Mouse (Mus musculus): ENCODE measurements around the gene Celsr1. TPM values are rescaled to one million over a fixed set of nuclear protein-coding genes. Genes with fewer than 3 reads are reported as not detected.

Celsr1 gene
- total RNA-seq, 2 experiments from 2014 or later = 3.1 to 3.9 TPM

- no peak for DNase-seq (ENCODE audit: low spot score in 2 of 2)
- intact Hi-C loops (cut with DNase I) = no loop called here
Measured at GRCm38 (mm10) chr15:86050170-86050743, 16.7 kb upstream of the Celsr1 start.

- intact Hi-C loops (cut with DNase I) = no loop called here
- DNase-seq (ENCODE audit: low spot score in 2 of 2) = no peak
Measured at GRCm38 (mm10) chr15:86049510-86049909, 15.9 kb upstream of the Celsr1 start.

GRCm38 (mm10) chr15:86042364-86042763 is 8.8 kb upstream of the Celsr1 start:
- intact Hi-C loops (cut with DNase I) = no loop called here
- DNase-seq (ENCODE audit: low spot score in 2 of 2) = no peak

GRCm38 (mm10) chr15:86041421-86041820 is 7.8 kb upstream of the Celsr1 start:
- intact Hi-C loops (cut with DNase I) = no loop called here
- DNase-seq (ENCODE audit: low spot score in 2 of 2) = no peak

- DNase-seq (ENCODE audit: low spot score in 2 of 2) = peak in 1 of 2 experiments; percentile 62
- intact Hi-C loops (cut with DNase I) = loop anchor here (2.0 to 5.0 kb wide), 2 partner anchors 142 to 322 kb away; no protein-coding TSS in a partner anchor
Measured at GRCm38 (mm10) chr15:86038802-86039201, 5.2 kb upstream of the Celsr1 start.

GRCm38 (mm10) chr15:86035913-86036312 is 2.3 kb upstream of the Celsr1 start:
- DNase-seq (ENCODE audit: low spot score in 2 of 2) = no peak
- intact Hi-C loops (cut with DNase I) = loop anchor here (5.0 kb wide), 1 partner anchor 319 kb away; no protein-coding TSS in a partner anchor

- DNase-seq (ENCODE audit: low spot score in 2 of 2) = no peak
- intact Hi-C loops (cut with DNase I) = loop anchor here (5.0 kb wide), 1 partner anchor 318 kb away; no protein-coding TSS in a partner anchor
Measured at GRCm38 (mm10) chr15:86034781-86035360, 1.3 kb upstream of the Celsr1 start.

GRCm38 (mm10) chr15:86034021-86034523 is 495 bp upstream of the Celsr1 start:
- no peak for DNase-seq (ENCODE audit: low spot score in 2 of 2)
- intact Hi-C loops (cut with DNase I) = no loop called here

GRCm38 (mm10) chr15:86032811-86033190 is 776 bp downstream of the Celsr1 start:
- intact Hi-C loops (cut with DNase I) = no loop called here
- DNase-seq (ENCODE audit: low spot score in 2 of 2) = no peak

GRCm38 (mm10) chr15:86029981-86030380 is 3.6 kb downstream of the Celsr1 start:
- DNase-seq (ENCODE audit: low spot score in 2 of 2) = no peak
- intact Hi-C loops (cut with DNase I) = no loop called here

GRCm38 (mm10) chr15:86027871-86028270 is 5.7 kb downstream of the Celsr1 start:
- intact Hi-C loops (cut with DNase I) = no loop called here
- DNase-seq (ENCODE audit: low spot score in 2 of 2) = no peak

- DNase-seq (ENCODE audit: low spot score in 2 of 2) = no peak
- intact Hi-C loops (cut with DNase I) = no loop called here
Measured at GRCm38 (mm10) chr15:86021971-86022370, 11.6 kb downstream of the Celsr1 start.

GRCm38 (mm10) chr15:86021301-86021700 is 12.3 kb downstream of the Celsr1 start:
- intact Hi-C loops (cut with DNase I) = no loop called here
- no peak for DNase-seq (ENCODE audit: low spot score in 2 of 2)

GRCm38 (mm10) chr15:86020008-86020407 is 13.6 kb downstream of the Celsr1 start:
- DNase-seq (ENCODE audit: low spot score in 2 of 2) = no peak
- intact Hi-C loops (cut with DNase I) = no loop called here

- no peak for DNase-seq (ENCODE audit: low spot score in 2 of 2)
- intact Hi-C loops (cut with DNase I) = no loop called here
Measured at GRCm38 (mm10) chr15:86018753-86019512, 14.6 kb downstream of the Celsr1 start.

GRCm38 (mm10) chr15:86017336-86017735 is 16.2 kb downstream of the Celsr1 start:
- intact Hi-C loops (cut with DNase I) = no loop called here
- no peak for DNase-seq (ENCODE audit: low spot score in 2 of 2)

- intact Hi-C loops (cut with DNase I) = no loop called here
- DNase-seq (ENCODE audit: low spot score in 2 of 2) = peak in 1 of 2 experiments; percentile 31
Measured at GRCm38 (mm10) chr15:86015860-86016541, 17.6 kb downstream of the Celsr1 start.

- intact Hi-C loops (cut with DNase I) = no loop called here
- no peak for DNase-seq (ENCODE audit: low spot score in 2 of 2)
Measured at GRCm38 (mm10) chr15:86015026-86015425, 18.6 kb downstream of the Celsr1 start.

- no peak for DNase-seq (ENCODE audit: low spot score in 2 of 2)
- intact Hi-C loops (cut with DNase I) = no loop called here
Measured at GRCm38 (mm10) chr15:86013656-86014055, 19.9 kb downstream of the Celsr1 start.

GRCm38 (mm10) chr15:86013130-86013529 is 20.4 kb downstream of the Celsr1 start:
- intact Hi-C loops (cut with DNase I) = no loop called here
- no peak for DNase-seq (ENCODE audit: low spot score in 2 of 2)

All from left cerebral cortex, postnatal 25 days (tissue).